Mouse (Mus musculus) E14TG2a.4 (cell line): Measurements from ENCODE around the gene Mtg2.

Source experiments
- CTCF ChIP-seq: conservative IDR thresholded peaks from 2 replicates; pipeline ENCODE4 v1.5.1; 2014; ENCODE audit warnings: low read length
- NANOG ChIP-seq: IDR thresholded peaks from 2 replicates; pipeline ENCODE4 v1.6.1; 2014; ENCODE audit warnings: borderline replicate concordance, low read length, mixed read lengths
- POU5F1 ChIP-seq: IDR thresholded peaks from 2 replicates; pipeline ENCODE4 v1.6.1; 2014; ENCODE audit warnings: low read length, borderline replicate concordance

DNA sequence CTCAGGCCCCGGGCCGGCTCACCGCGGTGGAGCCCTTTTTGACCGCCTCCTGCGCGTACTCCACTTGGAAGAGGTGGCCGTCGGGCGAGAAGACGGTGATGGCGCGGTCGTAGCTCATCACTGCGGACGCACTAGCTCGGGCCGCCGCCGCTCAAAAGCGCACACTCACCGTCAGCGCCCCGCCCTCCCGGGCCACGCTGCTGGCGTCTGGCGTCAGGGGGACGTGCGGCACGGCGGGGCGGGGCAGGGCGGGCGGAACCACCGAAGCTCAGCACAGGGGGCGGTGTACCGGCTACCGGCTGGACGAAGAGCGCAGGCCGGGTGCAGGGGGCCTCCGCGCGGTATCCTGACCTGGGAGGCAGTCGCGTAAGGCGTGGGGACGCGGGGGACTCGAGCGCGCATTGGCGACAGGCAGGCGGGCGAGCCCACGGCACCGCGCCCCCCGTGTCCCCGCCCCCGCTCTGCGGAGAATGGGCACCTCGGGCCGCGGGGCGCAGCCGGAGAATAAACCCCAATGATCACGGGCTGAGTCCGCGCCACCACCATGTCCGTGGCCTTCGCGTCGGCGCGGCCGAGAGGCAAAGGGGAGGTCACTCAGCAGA, 28.0 kb upstream of the Mtg2 start, which contains the start of the genes Psma7 and Ss18l1:
- TF ChIP-seq CTCF (no peak), NANOG (no peak), POU5F1 (no peak)
